Mouse (Mus musculus): ENCODE data around the gene Lima1. TPM values are rescaled to one million over a fixed set of nuclear protein-coding genes. Genes with fewer than 3 reads are reported as not detected.

Gene Lima1
- polyA plus RNA-seq, 1 experiment = 73.2 TPM

- WGBS = 90% methylated on average over 5 of the region's 5 CpGs
- Histone ChIP-seq H3K4me1 (ENCODE audit: control insufficient read depth, insufficient read depth, low read length) (0 out of 2 replicates have a peak, but pooled peaks cover 1% of the 10 kb centered on the region), H3K4me3 (ENCODE audit: insufficient read depth, low read depth, low read length) (no peak overlapping the region), H3K27ac (ENCODE audit: insufficient read depth, low read depth, low read length) (no peak overlapping the region)
- TF ChIP-seq POLR2A (IDR thresholded peaks at IDR 0.05; ENCODE audit: insufficient read depth, low read depth, low read length) (no peak), CTCF (IDR thresholded peaks at IDR 0.05; ENCODE audit: insufficient read depth, low read depth, low read length) (no peak)
Observed at GRCm38 (mm10) chr15:99878541-99878940, 3.3 kb upstream of the Lima1 start.

GRCm38 (mm10) chr15:99874612-99875333 is 483 bp downstream of the Lima1 start:
- peak overlapping the region; percentile 92 for H3K4me3 ChIP-seq (ENCODE audit: insufficient read depth, low read depth, low read length)
- H3K4me1 ChIP-seq (ENCODE audit: control insufficient read depth, insufficient read depth, low read length) = 0 out of 2 replicates have a peak, but pooled peaks cover 2% of the 10 kb centered on the region
- TF ChIP-seq POLR2A (IDR thresholded peaks at IDR 0.05; ENCODE audit: insufficient read depth, low read depth, low read length) = no peak
- no peak for TF ChIP-seq CTCF (IDR thresholded peaks at IDR 0.05; ENCODE audit: insufficient read depth, low read depth, low read length)
- WGBS = 2% methylated on average over 30 of the region's 30 CpGs
- no peak overlapping the region for H3K27ac ChIP-seq (ENCODE audit: insufficient read depth, low read depth, low read length)

- Histone ChIP-seq H3K4me1 (ENCODE audit: control insufficient read depth, insufficient read depth, low read length) (0 out of 2 replicates have a peak, but pooled peaks cover 2% of the 10 kb centered on the region), H3K4me3 (ENCODE audit: insufficient read depth, low read depth, low read length) (no peak overlapping the region), H3K27ac (ENCODE audit: insufficient read depth, low read depth, low read length) (no peak overlapping the region)
- TF ChIP-seq CTCF (IDR thresholded peaks at IDR 0.05; ENCODE audit: insufficient read depth, low read depth, low read length) (no peak), POLR2A (IDR thresholded peaks at IDR 0.05; ENCODE audit: insufficient read depth, low read depth, low read length) (no peak)
- 80% methylated on average over 3 of the region's 3 CpGs for WGBS
Observed at GRCm38 (mm10) chr15:99872543-99872942, 2.7 kb downstream of the Lima1 start.

- Histone ChIP-seq H3K4me1 (ENCODE audit: control insufficient read depth, insufficient read depth, low read length) (peaks cover 9% of the 10 kb centered on the region), H3K4me3 (ENCODE audit: insufficient read depth, low read depth, low read length) (no peak overlapping the region), H3K27ac (ENCODE audit: insufficient read depth, low read depth, low read length) (no peak overlapping the region)
- WGBS = 82% methylated on average over 4 of the region's 4 CpGs
- TF ChIP-seq CTCF (IDR thresholded peaks at IDR 0.05; ENCODE audit: insufficient read depth, low read depth, low read length) (no peak), POLR2A (IDR thresholded peaks at IDR 0.05; ENCODE audit: insufficient read depth, low read depth, low read length) (no peak)
Observed at GRCm38 (mm10) chr15:99867654-99868053, 7.6 kb downstream of the Lima1 start.

- TF ChIP-seq CTCF (IDR thresholded peaks at IDR 0.05; ENCODE audit: insufficient read depth, low read depth, low read length) (no peak), POLR2A (IDR thresholded peaks at IDR 0.05; ENCODE audit: insufficient read depth, low read depth, low read length) (no peak)
- H3K4me3 ChIP-seq (ENCODE audit: insufficient read depth, low read depth, low read length) = no peak overlapping the region
- 59% methylated on average over 15 of the region's 15 CpGs for WGBS
- no peak overlapping the region; the same call in 1 of the 2 replicates for H3K27ac ChIP-seq (ENCODE audit: insufficient read depth, low read depth, low read length)
- H3K4me1 ChIP-seq (ENCODE audit: control insufficient read depth, insufficient read depth, low read length) = peaks cover 13% of the 10 kb centered on the region
Observed at GRCm38 (mm10) chr15:99866450-99867221, 8.6 kb downstream of the Lima1 start.

GRCm38 (mm10) chr15:99865942-99866341 is 9.3 kb downstream of the Lima1 start:
- WGBS = 39% methylated on average over 5 of the region's 5 CpGs
- peaks cover 13% of the 10 kb centered on the region for H3K4me1 ChIP-seq (ENCODE audit: control insufficient read depth, insufficient read depth, low read length)
- TF ChIP-seq CTCF (IDR thresholded peaks at IDR 0.05; ENCODE audit: insufficient read depth, low read depth, low read length) (no peak), POLR2A (IDR thresholded peaks at IDR 0.05; ENCODE audit: insufficient read depth, low read depth, low read length) (no peak)
- no peak overlapping the region for H3K4me3 ChIP-seq (ENCODE audit: insufficient read depth, low read depth, low read length)
- H3K27ac ChIP-seq (ENCODE audit: insufficient read depth, low read depth, low read length) = peak overlapping the region; percentile 16; the same call in 1 of the 2 replicates

- Histone ChIP-seq H3K4me1 (ENCODE audit: control insufficient read depth, insufficient read depth, low read length) (peaks cover 13% of the 10 kb centered on the region), H3K27ac (ENCODE audit: insufficient read depth, low read depth, low read length) (peak overlapping the region; percentile 16; the same call in 1 of the 2 replicates), H3K4me3 (ENCODE audit: insufficient read depth, low read depth, low read length) (no peak overlapping the region)
- TF ChIP-seq CTCF (IDR thresholded peaks at IDR 0.05; ENCODE audit: insufficient read depth, low read depth, low read length) = no peak
- no peak for TF ChIP-seq POLR2A (IDR thresholded peaks at IDR 0.05; ENCODE audit: insufficient read depth, low read depth, low read length)
- 90% methylated on average over 20 of the region's 20 CpGs for WGBS
Observed at GRCm38 (mm10) chr15:99865494-99865941, 9.7 kb downstream of the Lima1 start.

- no peak overlapping the region for H3K4me3 ChIP-seq (ENCODE audit: insufficient read depth, low read depth, low read length)
- peaks cover 13% of the 10 kb centered on the region for H3K4me1 ChIP-seq (ENCODE audit: control insufficient read depth, insufficient read depth, low read length)
- WGBS = 61% methylated on average over 7 of the region's 7 CpGs
- TF ChIP-seq CTCF (IDR thresholded peaks at IDR 0.05; ENCODE audit: insufficient read depth, low read depth, low read length) = no peak
- no peak for TF ChIP-seq POLR2A (IDR thresholded peaks at IDR 0.05; ENCODE audit: insufficient read depth, low read depth, low read length)
- no peak overlapping the region for H3K27ac ChIP-seq (ENCODE audit: insufficient read depth, low read depth, low read length)
Observed at GRCm38 (mm10) chr15:99865046-99865445, 10.2 kb downstream of the Lima1 start.

- Histone ChIP-seq H3K4me3 (ENCODE audit: insufficient read depth, low read depth, low read length) (no peak overlapping the region), H3K27ac (ENCODE audit: insufficient read depth, low read depth, low read length) (no peak overlapping the region), H3K4me1 (ENCODE audit: control insufficient read depth, insufficient read depth, low read length) (peaks cover 13% of the 10 kb centered on the region)
- 96% methylated on average over 8 of the region's 8 CpGs for WGBS
- TF ChIP-seq POLR2A (IDR thresholded peaks at IDR 0.05; ENCODE audit: insufficient read depth, low read depth, low read length) (no peak), CTCF (IDR thresholded peaks at IDR 0.05; ENCODE audit: insufficient read depth, low read depth, low read length) (no peak)
Observed at GRCm38 (mm10) chr15:99863786-99864185, 11.5 kb downstream of the Lima1 start.

Measured in olfactory bulb, adult 2 months (tissue).